Mouse (Mus musculus): Measurements from ENCODE around the gene Ints5. TPM values are rescaled to one million over a fixed set of nuclear protein-coding genes. Genes with fewer than 3 reads are reported as not detected.

The Ints5 gene
- 22.0 and 30.3 TPM in 2 replicates for polyA plus RNA-seq (2014; fragmentation: Nextera tagmentation; extraction: Ambion mirVana)

- peak within 1 kb of the TSS; percentile 81 for H3K4me3 ChIP-seq (ENCODE audit: low read depth, low read length)
- no peaks in the 10 kb centered on the region for H3K27me3 ChIP-seq (ENCODE audit: control insufficient read depth, insufficient read depth, low read length)
- H3K36me3 ChIP-seq (ENCODE audit: control insufficient read depth, insufficient read depth, low read length) = peaks cover 7% of the 10 kb centered on the region; the same call in 1 of the 2 replicates
- 2% methylated on average over 54 of the region's 54 CpGs for WGBS
- peak; percentile 47 for ATAC-seq (ENCODE audit: low read depth)
- peak within 1 kb of the TSS; percentile 86 for H3K27ac ChIP-seq (ENCODE audit: low read depth, low read length)
- peak within 1 kb of the TSS; percentile 83 for H3K9ac ChIP-seq (replicated peaks; ENCODE audit: low read depth, low read length)
- peaks cover 19% of the 10 kb centered on the region for H3K4me1 ChIP-seq (ENCODE audit: control insufficient read depth, insufficient read depth, low read length)
- peak within 1 kb of the TSS; percentile 94 for H3K4me2 ChIP-seq (ENCODE audit: low read depth, low read length)
- H3K9me3 ChIP-seq (ENCODE audit: control insufficient read depth, low read length) = no peaks in the 10 kb centered on the region
Observed at GRCm38 (mm10) chr19:8892829-8893766, at the start of gene Ints5. Gene Ints5, plus strand, starts transcription at chr19:8893005.

DNA sequence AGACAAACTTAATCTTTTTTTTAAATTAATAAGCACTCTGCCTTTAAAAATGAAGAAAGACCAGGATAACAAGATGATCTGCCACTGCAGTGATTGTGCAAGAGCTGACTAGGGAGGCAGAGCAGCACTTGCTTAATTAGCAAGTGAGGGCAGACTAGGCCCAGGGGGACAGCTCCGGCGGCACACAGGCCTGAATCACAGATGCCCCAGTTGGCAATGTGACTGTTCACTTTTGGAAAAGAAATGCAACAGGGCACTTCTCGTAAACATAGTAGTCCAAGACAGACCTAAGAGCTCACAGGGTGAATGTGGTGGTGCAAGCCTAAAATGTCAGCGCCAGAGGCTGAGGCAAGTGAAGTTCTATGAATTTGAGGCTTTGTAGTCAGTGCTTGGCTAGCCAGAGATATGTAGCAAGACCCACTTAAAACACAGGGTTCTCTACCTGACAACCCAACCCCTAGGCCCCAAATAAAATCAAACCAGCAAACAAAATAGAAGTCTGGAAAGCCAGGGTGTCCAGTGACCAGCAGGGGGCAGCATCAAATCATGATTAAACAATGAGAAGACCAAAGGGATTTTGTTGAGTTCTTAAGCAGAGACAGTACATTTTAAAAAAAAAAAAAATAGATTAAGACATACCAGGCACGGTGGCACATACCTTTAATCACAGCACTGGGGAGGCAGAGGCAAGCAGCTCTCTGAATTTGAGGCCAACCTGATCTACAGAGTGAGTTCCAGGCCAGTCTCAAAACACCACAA is 48.3 kb upstream of the Ints5 start:
- no peaks in the 10 kb centered on the region for H3K9me3 ChIP-seq (ENCODE audit: control insufficient read depth, low read length)
- H3K27me3 ChIP-seq (ENCODE audit: control insufficient read depth, insufficient read depth, low read length) = no peaks in the 10 kb centered on the region
- H3K27ac ChIP-seq (ENCODE audit: low read depth, low read length) = no peak overlapping the region
- peaks cover 17% of the 10 kb centered on the region for H3K4me1 ChIP-seq (ENCODE audit: control insufficient read depth, insufficient read depth, low read length)
- ATAC-seq (ENCODE audit: low read depth) = no peak
- 59% methylated on average over 5 of the region's 5 CpGs for WGBS
- H3K36me3 ChIP-seq (ENCODE audit: control insufficient read depth, insufficient read depth, low read length) = peaks cover 21% of the 10 kb centered on the region
- H3K4me3 ChIP-seq (ENCODE audit: low read depth, low read length) = no peak overlapping the region
- no peak overlapping the region for H3K4me2 ChIP-seq (ENCODE audit: low read depth, low read length)
- H3K9ac ChIP-seq (replicated peaks; ENCODE audit: low read depth, low read length) = no peak overlapping the region

GRCm38 (mm10) chr19:8848356-8848755 is 44.4 kb upstream of the Ints5 start:
- H3K9me3 ChIP-seq (ENCODE audit: control insufficient read depth, low read length) = no peaks in the 10 kb centered on the region
- H3K4me2 ChIP-seq (ENCODE audit: low read depth, low read length) = no peak overlapping the region
- H3K27ac ChIP-seq (ENCODE audit: low read depth, low read length) = no peak overlapping the region
- no peaks in the 10 kb centered on the region for H3K27me3 ChIP-seq (ENCODE audit: control insufficient read depth, insufficient read depth, low read length)
- H3K4me3 ChIP-seq (ENCODE audit: low read depth, low read length) = no peak overlapping the region
- H3K36me3 ChIP-seq (ENCODE audit: control insufficient read depth, insufficient read depth, low read length) = peaks cover 16% of the 10 kb centered on the region; the same call in 1 of the 2 replicates
- ATAC-seq (ENCODE audit: low read depth) = no peak
- no peak overlapping the region for H3K9ac ChIP-seq (replicated peaks; ENCODE audit: low read depth, low read length)
- H3K4me1 ChIP-seq (ENCODE audit: control insufficient read depth, insufficient read depth, low read length) = no peaks in the 10 kb centered on the region
- 84% methylated on average over 5 of the region's 5 CpGs for WGBS

- H3K4me3 ChIP-seq (ENCODE audit: low read depth, low read length) = no peak within 1 kb of the TSS
- no peak; the same call in 1 of the 2 replicates for ATAC-seq (ENCODE audit: low read depth)
- no peak within 1 kb of the TSS for H3K27ac ChIP-seq (ENCODE audit: low read depth, low read length)
- no peak within 1 kb of the TSS for H3K4me2 ChIP-seq (ENCODE audit: low read depth, low read length)
- H3K36me3 ChIP-seq (ENCODE audit: control insufficient read depth, insufficient read depth, low read length) = peaks cover 16% of the 10 kb centered on the region; the same call in 1 of the 2 replicates
- no peaks in the 10 kb centered on the region for H3K4me1 ChIP-seq (ENCODE audit: control insufficient read depth, insufficient read depth, low read length)
- H3K27me3 ChIP-seq (ENCODE audit: control insufficient read depth, insufficient read depth, low read length) = no peaks in the 10 kb centered on the region
- WGBS = 35% methylated on average over 7 of the region's 7 CpGs
- H3K9me3 ChIP-seq (ENCODE audit: control insufficient read depth, low read length) = no peaks in the 10 kb centered on the region
- no peak within 1 kb of the TSS for H3K9ac ChIP-seq (replicated peaks; ENCODE audit: low read depth, low read length)
Observed at GRCm38 (mm10) chr19:8850402-8850901, 42.4 kb upstream of the Ints5 start, which contains the start of gene Lrrn4cl. Gene Lrrn4cl, plus strand, starts transcription at chr19:8850768.

DNA sequence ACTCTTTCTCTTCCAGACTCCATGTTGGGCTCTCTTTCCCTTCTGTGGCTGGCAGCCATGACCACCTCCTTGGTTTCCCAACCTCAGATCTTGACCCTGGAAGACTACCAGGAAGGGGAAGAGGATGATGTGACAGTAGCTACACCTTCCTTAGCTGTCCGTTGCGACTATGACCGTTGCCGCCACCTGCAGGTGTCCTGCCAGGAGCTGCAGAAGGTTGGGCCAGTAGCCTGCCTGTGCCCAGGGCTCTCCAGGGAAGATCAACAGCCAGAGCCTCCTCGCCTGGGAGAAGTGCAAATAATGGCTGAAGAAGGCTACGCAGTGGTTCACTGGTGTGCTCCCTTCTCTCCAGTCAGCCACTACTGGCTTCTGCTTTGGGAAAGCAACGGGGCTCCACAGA is 41.2 kb upstream of the Ints5 start:
- no peaks in the 10 kb centered on the region for H3K4me1 ChIP-seq (ENCODE audit: control insufficient read depth, insufficient read depth, low read length)
- ATAC-seq (ENCODE audit: low read depth) = no peak
- H3K27ac ChIP-seq (ENCODE audit: low read depth, low read length) = no peak overlapping the region
- no peaks in the 10 kb centered on the region for H3K9me3 ChIP-seq (ENCODE audit: control insufficient read depth, low read length)
- H3K4me3 ChIP-seq (ENCODE audit: low read depth, low read length) = no peak overlapping the region
- no peak overlapping the region for H3K4me2 ChIP-seq (ENCODE audit: low read depth, low read length)
- H3K27me3 ChIP-seq (ENCODE audit: control insufficient read depth, insufficient read depth, low read length) = no peaks in the 10 kb centered on the region
- H3K9ac ChIP-seq (replicated peaks; ENCODE audit: low read depth, low read length) = no peak overlapping the region
- H3K36me3 ChIP-seq (ENCODE audit: control insufficient read depth, insufficient read depth, low read length) = peaks cover 5% of the 10 kb centered on the region; the same call in 1 of the 2 replicates
- 56% methylated on average over 7 of the region's 7 CpGs for WGBS

DNA sequence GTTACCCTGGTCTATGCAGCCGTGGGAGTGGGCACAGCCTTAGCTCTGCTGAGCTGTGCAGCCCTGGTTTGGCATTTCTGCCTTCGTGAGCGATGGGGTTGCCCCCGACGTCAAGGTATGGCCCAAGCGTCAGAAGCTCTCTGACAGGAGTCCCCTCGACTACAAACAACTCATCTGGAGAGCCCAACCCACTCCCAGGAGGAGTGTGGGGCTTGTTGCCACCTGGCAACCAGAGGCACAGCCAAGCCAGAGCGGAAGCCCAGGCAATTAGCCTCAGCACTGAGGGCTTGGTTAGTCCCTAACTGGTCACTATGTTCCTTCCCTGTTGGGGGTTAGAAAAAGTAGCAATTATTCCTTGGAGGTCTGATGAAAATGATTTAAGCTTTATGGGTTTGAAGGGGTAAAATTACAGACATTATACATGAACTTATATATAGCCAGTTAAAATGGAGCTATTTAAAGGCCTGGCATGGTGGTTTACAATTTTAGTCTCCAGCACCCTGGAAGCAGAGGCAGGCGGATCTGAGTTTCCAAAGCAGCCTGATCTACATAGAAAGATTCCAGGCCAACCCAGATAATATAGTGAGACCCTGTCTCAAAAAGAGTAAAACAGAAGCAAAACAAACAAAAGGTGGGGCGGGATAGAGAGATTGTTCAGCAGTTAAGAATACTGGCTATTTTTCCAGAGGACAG is 40.4 kb upstream of the Ints5 start:
- H3K27me3 ChIP-seq (ENCODE audit: control insufficient read depth, insufficient read depth, low read length) = no peaks in the 10 kb centered on the region
- H3K27ac ChIP-seq (ENCODE audit: low read depth, low read length) = no peak overlapping the region
- H3K36me3 ChIP-seq (ENCODE audit: control insufficient read depth, insufficient read depth, low read length) = 0 out of 2 replicates have a peak, but pooled peaks cover 4% of the 10 kb centered on the region
- WGBS = 58% methylated on average over 10 of the region's 10 CpGs
- ATAC-seq (ENCODE audit: low read depth) = no peak
- H3K4me1 ChIP-seq (ENCODE audit: control insufficient read depth, insufficient read depth, low read length) = no peaks in the 10 kb centered on the region
- H3K9me3 ChIP-seq (ENCODE audit: control insufficient read depth, low read length) = no peaks in the 10 kb centered on the region
- H3K4me2 ChIP-seq (ENCODE audit: low read depth, low read length) = no peak overlapping the region
- no peak overlapping the region for H3K4me3 ChIP-seq (ENCODE audit: low read depth, low read length)
- no peak overlapping the region for H3K9ac ChIP-seq (replicated peaks; ENCODE audit: low read depth, low read length)

DNA sequence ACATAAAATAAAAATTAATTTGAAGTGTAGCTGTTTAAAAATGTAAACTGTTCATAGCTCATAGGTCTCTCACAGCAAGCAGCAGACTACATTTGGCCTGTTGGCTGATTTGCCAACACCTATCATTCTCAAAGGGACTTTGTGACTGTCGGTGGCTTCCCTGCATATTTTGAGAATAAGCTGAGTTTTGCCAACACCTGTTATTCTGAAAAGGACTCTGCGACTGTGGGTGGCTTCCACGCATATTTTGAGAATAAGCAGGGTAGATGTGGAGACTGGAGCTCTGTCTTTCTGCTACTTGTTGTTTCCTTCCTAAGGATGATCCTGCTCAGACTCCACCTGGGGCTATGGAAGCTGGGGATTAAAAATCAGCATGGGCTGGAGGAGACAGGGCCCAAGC is 39.7 kb upstream of the Ints5 start:
- H3K9ac ChIP-seq (replicated peaks; ENCODE audit: low read depth, low read length) = no peak overlapping the region
- no peaks in the 10 kb centered on the region for H3K36me3 ChIP-seq (ENCODE audit: control insufficient read depth, insufficient read depth, low read length)
- 88% methylated on average over 3 of the region's 3 CpGs for WGBS
- no peak overlapping the region for H3K4me3 ChIP-seq (ENCODE audit: low read depth, low read length)
- ATAC-seq (ENCODE audit: low read depth) = no peak
- no peak overlapping the region for H3K27ac ChIP-seq (ENCODE audit: low read depth, low read length)
- H3K4me1 ChIP-seq (ENCODE audit: control insufficient read depth, insufficient read depth, low read length) = no peaks in the 10 kb centered on the region
- H3K27me3 ChIP-seq (ENCODE audit: control insufficient read depth, insufficient read depth, low read length) = no peaks in the 10 kb centered on the region
- no peaks in the 10 kb centered on the region for H3K9me3 ChIP-seq (ENCODE audit: control insufficient read depth, low read length)
- H3K4me2 ChIP-seq (ENCODE audit: low read depth, low read length) = no peak overlapping the region

GRCm38 (mm10) chr19:8857689-8858088 is 35.1 kb upstream of the Ints5 start:
- Histone ChIP-seq H3K4me2 (ENCODE audit: low read depth, low read length) (no peak overlapping the region), H3K36me3 (ENCODE audit: control insufficient read depth, insufficient read depth, low read length) (no peaks in the 10 kb centered on the region), H3K9me3 (ENCODE audit: control insufficient read depth, low read length) (no peaks in the 10 kb centered on the region), H3K4me1 (ENCODE audit: control insufficient read depth, insufficient read depth, low read length) (no peaks in the 10 kb centered on the region), H3K9ac (replicated peaks; ENCODE audit: low read depth, low read length) (no peak overlapping the region), H3K27ac (ENCODE audit: low read depth, low read length) (no peak overlapping the region), H3K27me3 (ENCODE audit: control insufficient read depth, insufficient read depth, low read length) (no peaks in the 10 kb centered on the region), H3K4me3 (ENCODE audit: low read depth, low read length) (no peak overlapping the region)
- no peak for ATAC-seq (ENCODE audit: low read depth)
- 45% methylated on average over 4 of the region's 4 CpGs for WGBS
